ENCODE assay signal across 27 mouse cellular contexts in the genomic region with DNA sequence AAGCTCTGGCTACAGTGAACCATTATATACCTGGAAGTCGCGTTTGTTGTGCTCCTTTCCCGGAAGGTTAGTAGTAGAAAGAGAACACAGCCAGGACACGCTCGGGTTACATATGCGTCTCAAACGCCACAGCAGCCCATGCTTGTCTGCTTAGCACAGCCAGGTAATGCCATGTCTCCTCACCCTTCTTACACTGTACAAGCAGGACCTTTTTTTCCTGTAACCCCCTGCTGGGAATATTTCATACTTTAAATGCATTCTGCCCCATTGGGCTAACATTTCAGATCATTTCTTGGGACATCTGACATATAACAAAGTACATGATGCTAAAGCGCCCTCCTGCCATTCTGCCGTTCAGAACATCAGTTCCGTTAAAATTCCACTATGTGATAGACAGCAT.
"Had no signal": no experiment of that assay in that cellular context is flagged by ENCODE, and none has a peak within 500 bp of the region (broad histone marks: within the 10 kb centered on the region; RNA-seq: fewer than 3 reads in every experiment).

No protein-coding gene starts in this region.

- H3K9ac ChIP-seq: embryonic facial prominence, embryonic 12.5 days; embryonic facial prominence, embryonic 13.5 days; embryonic facial prominence, embryonic 15.5 days; forebrain, embryonic 12.5 days; forebrain, embryonic 13.5 days; forebrain, embryonic 15.5 days; forebrain, postnatal 0 days had no signal

- H3K4me3 ChIP-seq: embryonic facial prominence, embryonic 10.5 days; embryonic facial prominence, embryonic 12.5 days; embryonic facial prominence, embryonic 13.5 days; embryonic facial prominence, embryonic 15.5 days; erythroblast, embryonic 14.5 days; forebrain, embryonic 10.5 days; forebrain, embryonic 12.5 days; forebrain, embryonic 13.5 days; forebrain, embryonic 15.5 days; gastrocnemius, adult 2 months; heart, adult 2 months had no signal

- H3K36me3 ChIP-seq: embryonic facial prominence, embryonic 10.5 days; embryonic facial prominence, embryonic 12.5 days; embryonic facial prominence, embryonic 13.5 days; embryonic facial prominence, embryonic 15.5 days; forebrain, embryonic 10.5 days; forebrain, embryonic 12.5 days; forebrain, embryonic 15.5 days had no signal

- H3K4me1 ChIP-seq: embryonic facial prominence, embryonic 12.5 days; embryonic facial prominence, embryonic 13.5 days; embryonic facial prominence, embryonic 15.5 days; forebrain, embryonic 15.5 days had no signal

- H3K4me2 ChIP-seq: embryonic facial prominence, embryonic 12.5 days; embryonic facial prominence, embryonic 13.5 days; embryonic facial prominence, embryonic 15.5 days; forebrain, embryonic 12.5 days; forebrain, embryonic 13.5 days; forebrain, embryonic 15.5 days had no signal

- H3K27ac ChIP-seq: embryonic facial prominence, embryonic 10.5 days; embryonic facial prominence, embryonic 12.5 days; embryonic facial prominence, embryonic 13.5 days; embryonic facial prominence, embryonic 15.5 days; forebrain, embryonic 10.5 days; forebrain, embryonic 12.5 days; forebrain, embryonic 13.5 days; forebrain, embryonic 15.5 days; gastrocnemius, adult 2 months; heart, adult 2 months had no signal

- H3K27me3 ChIP-seq: embryonic facial prominence, embryonic 12.5 days; embryonic facial prominence, embryonic 13.5 days; embryonic facial prominence, embryonic 15.5 days had no signal

- DNase-seq: cerebellum, adult 2 months; cerebellum, adult 8-10 months; cerebellum, adult 9-10 months; cerebellum, adult 9-11 months; cerebellum, postnatal 10 days; cerebellum, postnatal 14 days; cerebellum, postnatal 25 days; cerebellum, postnatal 36 days; embryo, embryonic 11 days; forebrain, postnatal 0 days; gastrocnemius, adult 2 months; gastrocnemius, postnatal 10 days; gastrocnemius, postnatal 14 days; gastrocnemius, postnatal 25 days; gastrocnemius, postnatal 36 days; heart, adult 18-20 months; heart, adult 2 months had no signal

- ATAC-seq: forebrain, embryonic 13.5 days; forebrain, embryonic 14.5 days; forebrain, embryonic 15.5 days; forebrain, postnatal 0 days had no signal

- H3K9me3 ChIP-seq: embryonic facial prominence, embryonic 10.5 days; embryonic facial prominence, embryonic 12.5 days; embryonic facial prominence, embryonic 13.5 days; embryonic facial prominence, embryonic 15.5 days; forebrain, embryonic 10.5 days; forebrain, embryonic 12.5 days; forebrain, embryonic 13.5 days; forebrain, embryonic 15.5 days had no signal
